Mouse (Mus musculus) embryonic facial prominence, embryonic 15.5 days (tissue): ENCODE data around the gene Olfr731. TPM values are rescaled to one million over a fixed set of nuclear protein-coding genes. Genes with fewer than 3 reads are reported as not detected.

Source experiments
- ATAC-seq: fragments of 200-750 bp; cut with Nextera tagmentation; 2 replicates; pipeline ENCODE4 v1.8.0; 2017; ENCODE audit warnings: low read depth, moderate TSS enrichment; ENCODE audit not compliant: insufficient number of reproducible peaks, low FRiP score, low TSS enrichment
- H3K27ac ChIP-seq: fragments of 300-500 bp; sonication (generic); replicated peaks from 2 replicates; pipeline ENCODE4 v1.5.1; 2015; ENCODE audit warnings: mild to moderate bottlenecking, inconsistent platforms
- H3K27me3 ChIP-seq: fragments of 300-500 bp; sonication (generic); 2 replicates; pipeline ENCODE4 v1.6.1; 2015; ENCODE audit warnings: inconsistent platforms
- H3K36me3 ChIP-seq: fragments of 300-500 bp; sonication (generic); 2 replicates; pipeline ENCODE4 v1.6.1; 2015; ENCODE audit warnings: mild to moderate bottlenecking, inconsistent platforms
- H3K4me1 ChIP-seq: fragments of 300-500 bp; sonication (generic); 2 replicates; pipeline ENCODE4 v1.6.1; 2015; ENCODE audit warnings: inconsistent platforms
- H3K4me2 ChIP-seq: fragments of 300-500 bp; sonication (generic); replicated peaks from 2 replicates; pipeline ENCODE4 v1.6.1; 2015; ENCODE audit warnings: mild to moderate bottlenecking, inconsistent platforms
- H3K4me3 ChIP-seq: fragments of 300-500 bp; sonication (generic); replicated peaks from 2 replicates; pipeline ENCODE4 v1.5.1; 2015; ENCODE audit warnings: mild to moderate bottlenecking, inconsistent platforms
- H3K9ac ChIP-seq: fragments of 300-500 bp; sonication (generic); 2 replicates; pipeline ENCODE4 v1.6.1; 2015; ENCODE audit warnings: inconsistent platforms
- H3K9me3 ChIP-seq: fragments of 300-500 bp; sonication (generic); replicated peaks from 2 replicates; pipeline ENCODE4 v1.6.1; 2016; ENCODE audit warnings: inconsistent platforms
- WGBS: fragments of 180-500 bp; shearing (Covaris S2); methylation state at CpG from one replicate; pipeline ENCODE4 v1.1.7; 2015; 5-methylcytosine and 5-hydroxymethylcytosine counted together
- polyA plus RNA-seq: library from polyadenylated mRNA; unstranded; fragments of >200 nt; fragmentation: Nextera tagmentation; extraction: Ambion mirVana; gene quantifications from 2 replicates; pipeline ENCODE4 v1.2.1, GENCODE M21; 2015

Gene Olfr731
- polyA plus RNA-seq, result not detected in 2 replicates

- 74% methylated on average over 4 of the region's 4 CpGs for WGBS
- no peaks in the 10 kb centered on the region for H3K9me3 ChIP-seq
- H3K36me3 ChIP-seq, result no peaks in the 10 kb centered on the region
- H3K4me2 ChIP-seq, result no peak within 1 kb of the TSS
- H3K9ac ChIP-seq, result no peak within 1 kb of the TSS
- H3K4me1 ChIP-seq, result no peaks in the 10 kb centered on the region
- no peak for ATAC-seq
- no peak within 1 kb of the TSS for H3K27ac ChIP-seq
- H3K27me3 ChIP-seq, result no peaks in the 10 kb centered on the region
- no peak within 1 kb of the TSS for H3K4me3 ChIP-seq
Measured at GRCm38 (mm10) chr14:50241766-50242165, at the start of gene Olfr731. Olfr731 (minus strand) TSS chr14:50241866.

GRCm38 (mm10) chr14:50284106-50284505, 42.4 kb upstream of the Olfr731 start, which contains the start of gene Olfr732:
Olfr732 (minus strand) TSS chr14:50284206.
- H3K36me3 ChIP-seq, result no peaks in the 10 kb centered on the region
- no peak within 1 kb of the TSS for H3K27ac ChIP-seq
- no peak within 1 kb of the TSS for H3K4me2 ChIP-seq
- H3K9me3 ChIP-seq, result no peaks in the 10 kb centered on the region
- WGBS, result 90% methylated on average over 1 of the region's 1 CpGs
- H3K27me3 ChIP-seq, result no peaks in the 10 kb centered on the region
- no peak within 1 kb of the TSS for H3K4me3 ChIP-seq
- ATAC-seq, result no peak
- no peaks in the 10 kb centered on the region for H3K4me1 ChIP-seq
- H3K9ac ChIP-seq, result no peak within 1 kb of the TSS

- Histone ChIP-seq H3K9me3 (no peaks in the 10 kb centered on the region), H3K9ac (no peak within 1 kb of the TSS), H3K27me3 (no peaks in the 10 kb centered on the region), H3K4me2 (no peak within 1 kb of the TSS), H3K4me1 (no peaks in the 10 kb centered on the region), H3K4me3 (no peak within 1 kb of the TSS), H3K27ac (no peak within 1 kb of the TSS), H3K36me3 (no peaks in the 10 kb centered on the region)
- ATAC-seq, result no peak
- 51% methylated on average over 1 of the region's 1 CpGs for WGBS
Measured at GRCm38 (mm10) chr14:50188098-50188497, 53.6 kb downstream of the Olfr731 start, which contains the start of gene Olfr730. Olfr730 (minus strand) TSS chr14:50188198.

Other genes starting within 250 kb of the Olfr731 start
- gene Olfr725, start 201.5 kb downstream of the Olfr731 start, polyA plus RNA-seq, result not detected in 2 replicates
- 0.11 TPM in 1 of 2 replicates, not detected in the other for gene Olfr726, start 150.9 kb downstream of the Olfr731 start, polyA plus RNA-seq
- gene Olfr727, start 118.7 kb downstream of the Olfr731 start, polyA plus RNA-seq, result 0.08 and 0.09 TPM in 2 replicates
- gene Olfr728, start 99.2 kb downstream of the Olfr731 start, polyA plus RNA-seq, result not detected in 2 replicates
- gene Olfr729, start 89.0 kb downstream of the Olfr731 start, polyA plus RNA-seq, result not detected in 2 replicates
- not detected in 2 replicates for gene Olfr730, start 53.7 kb downstream of the Olfr731 start, polyA plus RNA-seq
- gene Olfr732, start 42.3 kb upstream of the Olfr731 start, polyA plus RNA-seq, result not detected in 2 replicates
- gene Olfr733, start 59.7 kb upstream of the Olfr731 start, polyA plus RNA-seq, result not detected in 2 replicates
- gene Olfr734, start 84.9 kb upstream of the Olfr731 start, polyA plus RNA-seq, result not detected in 2 replicates
- not detected in 2 replicates for gene Olfr735, start 107.0 kb upstream of the Olfr731 start, polyA plus RNA-seq
- not detected in 2 replicates for gene Tlr11, start 116.0 kb upstream of the Olfr731 start, polyA plus RNA-seq
- 0.21 TPM in 1 of 2 replicates, not detected in the other for gene Olfr736, start 139.3 kb upstream of the Olfr731 start, polyA plus RNA-seq
- gene Olfr738, start 165.7 kb upstream of the Olfr731 start, polyA plus RNA-seq, result 0.13 and 0.17 TPM in 2 replicates
- gene Olfr739, start 176.8 kb upstream of the Olfr731 start, polyA plus RNA-seq, result 0.20 and 0.24 TPM in 2 replicates
- 0.05 TPM in 1 of 2 replicates, not detected in the other for gene Olfr740, start 203.7 kb upstream of the Olfr731 start, polyA plus RNA-seq
- not detected in 2 replicates for gene Olfr741, start 230.9 kb upstream of the Olfr731 start, polyA plus RNA-seq